Mouse (Mus musculus): ENCODE measurements around the gene Kremen1.
A peak's percentile ranks its signal among the peaks of the same experiment; 100 is the strongest.

Kremen1 gene

DNA sequence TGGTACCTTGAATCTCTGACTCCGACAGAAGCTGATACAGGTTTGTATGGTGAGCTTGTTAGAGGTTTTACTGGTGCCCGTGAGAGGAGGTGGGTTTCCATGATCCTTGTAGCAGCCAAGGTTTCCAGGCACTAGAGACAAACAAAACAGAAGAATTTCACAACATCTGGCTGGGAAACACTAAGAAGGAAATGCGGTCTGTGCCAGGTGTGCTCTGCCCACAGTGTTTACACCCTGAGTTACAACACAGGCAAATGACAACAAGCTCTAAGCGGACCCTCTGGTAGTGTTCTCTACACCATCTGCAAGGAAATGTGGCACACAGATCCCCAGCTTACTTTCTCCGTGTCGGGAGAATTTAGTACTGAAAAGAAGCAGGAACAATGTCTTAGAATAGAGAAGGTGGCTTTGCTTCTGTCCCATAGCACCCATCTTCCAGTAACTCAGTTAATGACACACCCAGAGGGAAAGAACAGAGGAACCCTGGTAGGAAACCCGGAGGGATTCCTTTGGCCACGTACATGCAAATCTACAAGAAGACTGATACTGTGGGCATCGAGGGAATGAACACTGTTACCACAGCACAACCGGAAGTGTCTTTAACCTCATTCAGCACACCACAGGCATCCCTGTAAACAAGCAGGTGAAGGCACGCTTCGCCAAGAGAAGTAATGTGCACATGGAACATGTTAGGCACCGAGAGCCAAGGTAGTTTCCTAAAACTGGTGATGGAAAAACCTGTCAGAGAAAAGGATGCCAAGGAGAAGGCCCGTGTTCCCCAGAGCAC lies 45.8 kb downstream of the Kremen1 start:
- DNase-seq (ENCODE audit: low spot score in 2 of 2) = no peak

DNA sequence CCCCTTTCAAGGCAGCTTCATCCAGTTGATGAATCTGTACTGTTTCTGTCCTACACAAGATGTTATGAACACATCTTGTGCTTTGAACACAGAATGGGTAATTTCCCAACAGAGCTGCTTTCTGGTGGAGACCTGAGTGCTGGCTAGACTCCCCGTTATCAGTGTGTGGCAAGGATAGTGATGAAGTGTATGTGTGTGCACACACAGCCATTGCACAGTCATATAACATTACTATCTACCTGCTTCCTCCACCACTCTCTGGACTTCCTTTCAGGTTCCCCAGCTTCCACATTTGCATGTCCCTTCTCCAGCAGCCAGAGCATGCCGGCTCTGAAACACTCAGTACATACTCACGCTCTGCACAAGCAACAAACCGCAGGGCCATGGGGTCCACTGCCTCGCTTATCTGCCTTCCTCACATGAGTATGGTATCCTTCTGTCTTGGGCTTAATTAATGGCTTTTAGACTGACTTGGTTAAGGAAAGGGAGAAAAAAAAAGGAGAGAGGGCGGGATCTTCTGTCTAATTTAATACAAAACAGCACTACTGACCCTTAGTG lies 46.8 kb downstream of the Kremen1 start:
- DNase-seq (ENCODE audit: low spot score in 2 of 2) = no peak

DNA sequence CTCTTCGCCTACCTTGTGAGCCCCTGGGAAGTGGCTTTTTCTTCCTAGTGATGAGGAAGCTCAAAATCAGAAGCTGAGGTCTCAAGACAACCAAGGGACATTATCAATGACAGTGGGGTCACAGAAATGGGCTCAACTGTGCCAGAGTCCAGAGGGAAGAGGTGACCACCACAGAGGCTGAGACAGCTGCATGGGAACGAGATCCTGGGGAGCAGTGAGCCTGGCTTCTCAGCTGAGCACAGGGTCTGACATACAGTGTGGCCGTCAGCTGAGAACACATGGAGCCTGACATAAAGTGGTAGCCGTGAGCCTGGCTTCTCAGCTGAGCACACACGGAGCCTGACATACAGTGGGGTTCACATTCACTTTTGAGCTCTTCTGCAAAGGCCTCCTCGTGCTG lies 58.3 kb downstream of the Kremen1 start:
- DNase-seq (ENCODE audit: low spot score in 2 of 2) = no peak

DNA sequence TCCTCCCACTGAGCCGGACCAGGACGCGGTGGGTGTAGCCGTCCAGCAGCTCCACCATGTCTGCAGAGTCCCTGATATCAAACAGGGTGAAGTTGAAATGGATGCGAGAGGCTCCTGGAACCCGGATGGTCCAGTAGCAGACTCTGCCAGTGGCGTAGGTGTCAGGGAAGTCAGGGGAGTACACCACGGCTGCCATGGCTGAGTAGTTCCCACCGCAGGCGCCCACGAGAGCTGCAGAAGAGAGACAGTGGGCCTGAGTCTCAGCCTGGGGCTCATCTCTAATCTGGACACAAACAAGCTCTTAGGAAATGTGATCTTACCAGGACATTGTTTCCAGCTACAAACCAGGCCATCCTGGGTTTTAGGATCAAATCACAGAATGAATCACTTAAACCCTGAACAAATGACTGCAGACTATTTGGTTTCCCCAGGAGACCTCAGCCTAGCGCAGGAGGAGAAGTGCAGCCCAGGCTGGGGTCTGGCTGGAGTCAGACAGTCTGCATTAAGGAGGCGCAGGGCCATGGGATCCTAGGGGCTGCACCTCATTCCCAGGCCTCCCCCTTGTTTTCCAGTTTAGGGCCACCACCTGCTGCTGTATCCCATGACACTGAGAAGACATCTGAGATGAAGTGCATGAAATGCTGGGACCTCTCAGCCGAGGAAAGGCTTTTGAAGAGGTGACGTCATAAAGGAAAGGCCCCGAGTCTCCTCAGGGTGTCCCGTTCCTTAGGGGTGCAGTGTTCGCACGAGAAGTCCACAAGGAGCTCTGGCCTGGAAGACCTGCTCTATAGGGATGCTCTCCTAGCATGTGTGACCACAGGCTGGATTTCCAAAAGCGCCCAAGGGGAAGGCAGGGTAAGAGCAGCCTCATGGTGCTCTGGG lies 59.3 kb downstream of the Kremen1 start:
- no peak for DNase-seq (ENCODE audit: low spot score in 2 of 2)

DNA sequence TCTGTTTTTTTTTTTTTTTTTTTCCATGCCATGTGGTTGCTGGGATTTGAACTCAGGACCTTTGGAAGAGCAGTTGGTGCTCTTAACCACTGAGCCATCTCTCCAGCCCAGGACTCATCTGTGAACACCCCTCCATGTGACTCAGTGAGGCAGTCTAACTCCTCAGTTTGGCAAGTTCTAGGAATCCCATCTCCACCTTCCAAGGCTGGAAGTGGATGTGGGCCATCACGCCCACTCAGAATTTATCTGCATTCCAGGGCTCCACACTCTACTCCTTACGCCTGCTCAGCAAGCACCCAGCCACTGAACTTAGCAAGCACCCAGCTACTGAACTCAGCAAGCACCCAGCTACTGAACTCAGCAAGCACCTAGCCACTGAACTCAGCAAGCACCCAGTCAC lies 61.5 kb downstream of the Kremen1 start:
- no peak for DNase-seq (ENCODE audit: low spot score in 2 of 2)

DNA sequence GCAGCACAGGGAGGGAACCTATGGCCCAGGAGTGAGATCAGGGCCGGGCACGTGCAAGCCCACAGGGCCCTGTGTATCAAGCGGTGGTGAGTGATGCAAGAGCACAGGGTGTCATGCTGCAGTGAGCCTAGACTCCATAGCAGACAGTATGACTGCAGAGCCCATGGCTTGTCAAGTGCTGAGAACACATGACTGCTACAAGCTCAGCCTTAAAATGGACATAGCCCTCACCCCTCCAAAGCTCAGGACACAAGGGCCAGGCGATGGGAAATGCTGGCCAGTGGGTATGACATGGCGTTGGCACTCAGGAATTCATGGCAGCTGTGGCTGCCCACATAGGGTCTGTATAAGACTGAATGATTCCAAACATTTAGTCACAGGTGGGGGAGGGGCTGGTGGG lies 64.3 kb downstream of the Kremen1 start:
- no peak for DNase-seq (ENCODE audit: low spot score in 2 of 2)

DNA sequence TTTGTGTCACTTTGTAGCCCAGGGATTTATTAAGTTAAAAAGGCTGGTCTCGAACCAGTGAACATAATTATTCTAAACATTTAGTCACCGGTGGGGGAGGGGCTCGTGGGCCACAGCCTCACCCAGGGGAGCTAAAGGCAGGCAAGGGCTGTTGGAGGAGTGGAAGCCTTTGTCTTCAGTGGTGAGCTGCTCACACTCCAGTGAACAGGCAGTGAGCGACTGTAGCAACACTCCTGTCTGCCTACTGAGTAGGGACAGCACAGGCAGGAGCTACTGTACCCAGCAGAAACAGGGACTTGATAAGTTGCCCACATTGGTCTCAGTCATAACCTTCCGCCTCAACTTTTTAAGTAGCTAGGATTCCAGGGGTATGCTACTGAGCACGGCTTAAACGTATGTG lies 64.8 kb downstream of the Kremen1 start:
- no peak for DNase-seq (ENCODE audit: low spot score in 2 of 2)

DNA sequence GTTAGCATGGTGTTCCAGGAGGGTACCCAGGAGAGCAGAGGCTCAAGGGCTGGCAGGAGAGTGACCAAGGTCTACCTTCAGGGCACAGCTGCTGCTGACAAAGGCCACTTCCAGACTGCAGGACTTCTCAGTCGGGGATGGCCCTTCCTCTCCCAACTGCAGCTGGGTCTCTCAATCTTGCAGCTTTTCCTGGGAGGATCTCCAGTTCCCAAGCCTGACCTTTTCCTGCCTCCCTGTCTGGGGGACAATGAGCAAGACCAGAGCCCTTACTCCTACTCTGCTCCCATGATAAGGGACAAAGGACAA lies 67.8 kb downstream of the Kremen1 start:
- no peak for DNase-seq (ENCODE audit: low spot score in 2 of 2)

DNA sequence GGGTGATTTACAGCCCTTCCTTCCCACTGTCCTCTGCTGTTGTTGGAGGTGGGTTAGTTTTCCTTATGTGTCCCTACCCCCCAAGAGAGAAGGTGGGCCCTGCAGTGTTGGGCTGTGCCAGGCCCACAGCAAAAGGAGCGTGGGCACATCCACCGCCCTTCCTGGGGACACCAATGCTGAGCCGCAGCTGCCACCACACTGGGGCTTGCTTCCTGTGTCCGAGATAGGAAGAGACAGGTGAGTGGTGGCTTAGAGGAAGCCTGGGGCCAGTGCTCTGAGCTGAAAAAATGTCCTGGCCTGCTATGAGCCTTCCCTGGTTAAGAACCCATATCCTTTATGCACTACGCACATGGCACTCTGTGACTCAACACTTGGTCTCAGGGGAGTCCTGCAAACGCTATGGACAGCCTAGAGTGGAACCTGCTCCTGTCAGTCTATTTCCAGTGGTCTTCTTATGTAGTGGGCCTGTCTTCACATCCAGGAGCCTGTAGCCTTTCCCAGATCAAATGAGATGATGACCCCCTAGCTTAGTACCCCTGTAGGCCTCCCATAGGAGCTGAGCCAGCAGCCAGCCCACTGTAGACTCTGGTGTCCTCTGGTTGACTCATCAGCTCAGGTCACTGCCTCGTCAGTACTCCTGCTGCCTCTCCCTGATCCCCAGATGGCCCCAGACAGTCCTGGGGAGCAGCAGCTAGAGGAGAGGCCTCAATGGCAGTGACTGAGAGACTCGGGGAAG lies 68.3 kb downstream of the Kremen1 start:
- no peak for DNase-seq (ENCODE audit: low spot score in 2 of 2)

DNA sequence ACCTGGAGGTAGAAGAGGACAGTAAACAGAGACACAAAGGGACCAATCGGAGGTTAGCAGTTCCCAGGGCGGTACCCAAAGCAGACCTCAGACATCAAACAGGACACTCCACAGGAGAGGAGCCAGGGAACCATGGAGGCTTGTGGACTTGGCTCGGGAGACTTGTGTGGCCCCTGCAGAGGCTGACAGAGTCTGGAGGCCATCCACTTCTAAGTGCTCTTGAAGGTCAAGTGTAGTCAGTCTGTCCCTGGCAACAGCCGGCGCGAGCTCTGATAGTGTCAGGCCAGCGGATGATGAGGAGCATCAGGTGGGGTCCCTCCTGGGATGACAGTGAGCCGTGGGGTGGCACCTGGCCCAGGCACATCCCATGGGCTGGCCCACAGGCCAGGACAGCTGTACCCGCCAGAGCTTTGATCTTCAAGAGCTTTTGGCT lies 69.3 kb downstream of the Kremen1 start:
- no peak for DNase-seq (ENCODE audit: low spot score in 2 of 2)

DNA sequence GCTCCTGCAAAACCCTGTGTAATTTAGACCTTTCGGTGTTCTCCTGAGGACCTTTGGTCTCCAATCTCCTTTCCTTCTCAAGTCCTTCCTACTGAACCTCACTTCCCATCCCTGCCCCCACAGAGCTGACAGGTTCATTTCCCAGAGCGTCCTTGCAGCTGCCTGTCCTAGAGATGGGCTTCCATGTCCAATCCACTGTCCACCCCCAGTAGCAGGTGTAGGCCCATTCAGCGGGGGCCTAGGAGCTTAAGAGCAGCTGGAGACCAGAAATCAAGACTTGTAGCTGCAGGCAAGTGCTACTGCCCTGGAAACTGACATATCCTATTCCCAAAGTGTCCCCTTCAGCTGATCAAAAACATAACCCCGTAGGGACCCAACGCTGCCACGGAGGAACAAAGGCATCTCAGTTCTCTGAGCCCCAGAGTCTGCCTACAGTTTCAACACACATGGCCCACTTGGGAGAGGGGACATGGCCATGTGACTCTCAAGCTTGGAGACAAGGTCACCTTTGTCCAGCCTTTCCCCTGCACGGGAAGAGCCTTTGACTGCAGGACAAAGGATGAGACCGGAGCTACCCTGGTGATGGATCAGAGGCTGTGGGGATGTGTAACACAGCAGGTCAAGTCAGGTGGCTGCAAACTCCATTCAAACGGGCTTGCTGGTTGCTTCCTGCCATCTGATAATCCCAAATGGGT lies 72.0 kb downstream of the Kremen1 start:
- no peak for DNase-seq (ENCODE audit: low spot score in 2 of 2)

DNA sequence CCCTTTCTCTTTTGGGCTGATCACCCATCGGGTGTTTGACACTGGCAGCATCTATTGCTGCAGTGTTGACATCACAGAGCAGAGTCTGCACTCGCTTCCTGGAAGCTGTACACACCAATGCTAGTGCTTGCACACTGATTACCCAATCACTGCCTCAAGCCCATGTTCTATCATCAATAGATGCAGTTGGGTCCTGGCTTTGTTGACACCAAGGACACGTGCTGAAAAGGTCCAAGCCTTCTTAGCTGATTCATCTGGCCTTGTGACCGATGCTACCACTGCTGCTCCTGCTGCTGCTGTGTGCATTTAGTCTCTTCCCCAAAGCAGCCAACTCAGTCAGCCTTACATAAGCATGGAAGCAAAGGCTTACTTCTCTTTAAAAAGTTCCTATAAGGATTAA lies 73.2 kb downstream of the Kremen1 start:
- no peak for DNase-seq (ENCODE audit: low spot score in 2 of 2)

DNA sequence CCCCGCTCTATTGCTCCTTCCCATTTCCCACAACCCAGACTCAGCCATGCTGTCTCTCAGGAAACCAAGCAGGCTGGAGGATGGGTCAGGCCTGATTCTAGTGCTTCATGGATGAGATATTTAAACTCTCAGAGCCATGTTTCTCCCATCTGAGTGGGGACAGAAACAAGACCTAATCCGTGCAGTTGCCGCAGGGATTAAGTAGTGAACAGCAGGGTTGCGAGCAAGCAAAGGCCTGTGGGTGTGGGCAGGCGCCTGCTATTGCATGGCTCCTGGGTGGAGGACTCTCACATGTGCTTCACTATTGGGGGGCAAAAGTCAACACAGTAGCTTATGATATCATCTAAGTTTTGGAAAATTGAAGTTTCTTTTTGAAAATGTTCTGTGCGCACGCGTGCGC lies 76.5 kb downstream of the Kremen1 start:
- no peak for DNase-seq (ENCODE audit: low spot score in 2 of 2)

DNA sequence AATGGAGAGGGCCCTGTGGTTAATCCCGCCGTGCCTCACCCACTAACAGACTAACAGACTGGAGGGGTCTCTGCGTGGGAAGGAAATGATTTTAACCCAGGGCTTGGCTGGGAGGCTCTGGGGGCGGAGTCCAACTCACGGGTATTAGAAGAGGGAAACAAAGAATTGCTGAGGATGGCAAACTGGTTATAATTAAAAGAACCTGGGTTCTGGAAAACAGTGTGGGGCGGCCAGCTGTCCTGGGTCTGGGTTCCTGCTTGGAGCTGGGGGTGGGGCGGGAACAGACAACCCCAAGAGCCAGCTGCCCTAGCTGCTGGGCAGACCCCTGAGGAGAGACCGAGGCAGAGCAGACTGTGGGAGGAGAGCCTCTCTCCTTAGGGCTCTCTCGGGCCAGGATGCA lies 77.1 kb downstream of the Kremen1 start:
- no peak for DNase-seq (ENCODE audit: low spot score in 2 of 2)

DNA sequence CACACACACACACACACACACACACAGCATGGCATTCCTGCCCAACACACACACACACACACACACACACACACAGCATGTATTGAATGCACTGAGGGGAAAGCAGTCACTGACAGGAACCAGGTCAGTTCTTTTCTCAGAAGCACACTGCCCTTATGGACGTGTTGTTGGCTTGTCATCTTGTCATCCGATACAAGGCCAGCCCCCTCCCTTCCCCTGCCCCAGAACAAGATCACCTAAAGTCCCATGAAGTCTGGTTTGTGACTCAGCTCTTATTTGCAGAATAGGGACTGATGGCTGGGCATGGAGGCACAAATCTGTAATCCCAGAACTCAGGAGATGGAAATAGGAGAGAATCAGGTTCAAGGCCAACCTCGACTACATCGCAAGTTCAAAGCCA lies 78.5 kb downstream of the Kremen1 start:
- DNase-seq (ENCODE audit: low spot score in 2 of 2) = no peak

DNA sequence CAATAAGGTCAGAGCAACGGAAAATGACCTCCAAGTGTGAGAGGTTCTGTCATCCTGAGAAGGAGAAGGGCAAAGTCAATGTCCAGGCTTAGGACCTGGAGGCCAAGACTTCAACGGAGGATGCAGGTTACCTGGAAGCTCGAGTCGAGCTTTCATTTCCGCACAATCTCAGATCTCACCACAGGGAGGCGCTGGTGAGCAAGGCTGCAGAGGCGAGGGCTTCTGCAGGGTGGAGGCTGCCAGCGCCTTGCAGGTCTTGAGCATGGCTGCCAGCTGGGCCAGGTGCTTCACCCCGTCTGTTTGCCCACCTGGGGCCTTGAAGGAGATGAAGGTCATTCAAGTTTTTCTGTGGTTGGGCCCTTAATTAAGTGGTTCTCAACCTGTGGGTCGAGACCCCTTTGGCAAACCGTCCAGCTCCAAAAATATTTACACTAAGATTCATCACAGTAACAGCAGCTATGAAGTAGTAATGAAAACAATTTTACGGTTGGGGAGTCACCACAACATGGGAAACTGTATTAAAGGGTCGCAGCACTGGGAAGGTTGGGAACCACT lies 79.4 kb downstream of the Kremen1 start:
- DNase-seq (ENCODE audit: low spot score in 2 of 2) = peak; percentile 82 to 95

DNA sequence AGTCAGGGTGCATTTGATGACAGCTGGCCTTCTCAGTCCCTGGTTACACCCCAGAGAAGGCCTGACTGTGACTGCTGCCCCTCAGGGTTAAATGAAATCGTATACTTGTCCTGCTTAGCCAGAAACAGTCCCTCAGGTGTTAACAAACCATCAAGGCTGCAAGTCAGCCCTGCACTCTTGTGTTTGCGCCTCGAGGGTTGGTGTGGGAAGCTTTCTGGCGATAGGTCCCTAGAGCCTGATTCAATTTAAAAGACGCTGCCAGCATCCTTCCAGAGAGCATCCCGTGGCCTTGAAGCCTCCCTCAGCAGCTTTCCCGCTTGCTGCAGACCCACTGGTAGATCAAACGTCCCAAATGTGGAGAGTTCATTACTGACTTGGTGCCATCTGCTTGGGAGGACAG lies 82.0 kb downstream of the Kremen1 start:
- DNase-seq (ENCODE audit: low spot score in 2 of 2) = no peak

DNA sequence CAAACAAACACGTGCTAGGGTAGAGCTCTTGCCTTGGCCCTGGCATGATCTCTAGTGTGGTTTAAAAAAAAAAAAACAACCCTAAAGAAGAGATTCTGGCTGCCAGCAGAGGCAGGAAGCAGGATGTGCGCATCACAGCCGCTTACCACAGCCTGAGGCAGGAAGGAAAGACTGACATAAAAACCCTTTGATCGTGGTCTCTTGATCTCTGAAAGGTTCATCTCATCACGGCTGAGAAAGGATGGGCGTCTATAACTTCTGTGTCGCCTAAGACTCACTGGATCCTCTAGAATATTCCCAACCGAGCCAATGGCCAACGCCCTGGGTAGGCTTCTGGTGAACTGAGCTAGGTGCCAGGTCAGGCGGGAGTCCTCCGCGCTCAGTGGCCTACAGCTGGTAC lies 84.2 kb downstream of the Kremen1 start:
- peak in 1 of 2 experiments; percentile 30 for DNase-seq (ENCODE audit: low spot score in 2 of 2)

DNA sequence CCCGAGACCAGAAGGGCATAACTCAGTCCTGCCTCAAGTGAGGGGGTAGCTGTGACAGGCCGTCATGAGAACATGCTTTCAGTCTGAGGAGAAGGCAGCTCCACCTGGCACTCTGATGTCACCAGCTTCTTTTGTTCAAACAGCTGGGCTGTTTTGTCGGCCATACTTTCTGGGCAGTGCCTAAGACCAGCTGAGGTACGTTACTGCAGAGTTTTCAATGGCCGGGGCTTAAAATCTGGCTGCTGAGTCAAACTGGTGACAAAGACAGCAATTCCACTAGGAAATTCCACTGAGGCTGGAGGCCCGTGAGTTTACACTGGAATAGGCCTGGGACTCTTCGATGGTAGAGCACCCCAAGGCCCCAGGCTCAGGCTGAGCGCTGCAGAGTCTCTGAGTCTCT lies 84.7 kb downstream of the Kremen1 start:
- no peak for DNase-seq (ENCODE audit: low spot score in 2 of 2)

DNA sequence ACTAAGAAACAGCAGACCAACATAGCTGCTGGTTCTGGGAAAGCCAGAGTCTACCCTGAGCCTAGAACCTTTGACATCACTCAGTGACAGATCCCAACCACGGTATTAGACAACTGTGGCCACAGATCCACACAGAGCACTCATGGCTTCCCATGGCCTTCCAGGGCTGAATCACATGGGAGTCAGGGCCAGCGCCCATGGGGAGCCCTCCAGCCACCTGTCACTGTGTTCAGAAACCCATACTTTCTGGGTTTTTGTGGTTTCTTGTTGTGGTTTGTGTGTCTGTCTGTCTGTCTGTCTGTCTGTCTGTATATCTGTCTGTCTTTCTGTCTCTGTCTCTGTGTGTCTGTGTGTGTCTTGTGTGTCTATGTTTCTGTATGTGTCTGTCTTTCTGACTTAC lies 85.5 kb downstream of the Kremen1 start:
- DNase-seq (ENCODE audit: low spot score in 2 of 2) = no peak

DNA sequence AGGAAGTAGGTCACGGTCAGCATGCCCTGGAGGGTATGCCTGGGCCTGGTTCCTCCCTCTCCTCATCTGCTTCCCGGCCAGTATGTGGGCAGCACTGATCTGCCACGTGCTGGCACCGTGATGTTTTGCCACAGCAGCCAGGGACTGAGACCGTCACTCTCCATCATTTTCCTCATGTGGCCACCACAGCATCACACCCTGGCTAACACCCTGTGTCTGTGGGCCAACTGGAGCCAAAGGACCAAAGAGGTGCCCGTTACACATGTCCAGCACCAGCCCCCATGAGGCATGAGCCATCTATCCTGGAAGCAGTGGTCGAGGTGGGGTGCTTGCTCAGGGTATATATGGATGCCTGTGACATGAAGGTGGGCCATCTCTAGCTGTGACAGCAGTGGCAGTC lies 86.2 kb downstream of the Kremen1 start:
- DNase-seq (ENCODE audit: low spot score in 2 of 2) = no peak
